Mouse (Mus musculus) thymus, postnatal 4 days (tissue): ENCODE data around the gene Vps13c.

Experiments used
- DNase-seq: peaks from one replicate; pipeline ENCODE4 v3.0.0; 2021

Gene Vps13c

DNA sequence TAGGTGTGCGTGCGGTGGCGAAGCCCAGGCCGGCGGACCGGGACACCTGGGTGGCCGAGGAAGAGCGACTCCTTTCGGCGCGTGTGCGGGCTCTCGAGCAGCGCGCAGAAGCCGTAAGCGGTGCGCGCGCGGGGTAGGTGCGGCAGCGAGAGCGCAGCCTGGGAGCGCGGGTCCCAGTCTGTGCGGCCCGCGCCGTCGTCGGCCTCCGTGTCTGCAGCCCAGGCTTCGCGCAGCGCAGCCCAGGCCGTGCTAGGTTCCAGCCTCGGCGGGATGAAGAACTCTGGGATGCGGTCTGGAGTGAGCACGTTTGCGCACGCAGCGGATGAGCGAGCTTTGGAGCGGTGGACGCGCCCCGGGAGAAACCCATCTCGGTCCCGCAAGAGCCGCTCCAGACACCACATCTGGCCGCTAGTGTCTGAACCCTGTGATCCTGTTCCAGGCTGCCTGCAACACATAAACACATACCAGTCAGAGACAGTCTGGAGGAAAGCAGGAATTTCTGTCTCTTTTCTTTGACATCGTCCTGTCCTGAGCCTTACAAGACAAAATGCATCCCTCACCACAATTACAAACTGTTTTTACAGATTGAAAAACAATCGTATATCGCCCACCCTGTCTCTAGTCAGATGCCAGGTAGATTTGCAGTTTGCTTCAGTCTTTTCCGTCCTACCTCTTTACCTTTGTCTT, 8.7 kb upstream of the Vps13c start:
- DNase-seq, result no peak

DNA sequence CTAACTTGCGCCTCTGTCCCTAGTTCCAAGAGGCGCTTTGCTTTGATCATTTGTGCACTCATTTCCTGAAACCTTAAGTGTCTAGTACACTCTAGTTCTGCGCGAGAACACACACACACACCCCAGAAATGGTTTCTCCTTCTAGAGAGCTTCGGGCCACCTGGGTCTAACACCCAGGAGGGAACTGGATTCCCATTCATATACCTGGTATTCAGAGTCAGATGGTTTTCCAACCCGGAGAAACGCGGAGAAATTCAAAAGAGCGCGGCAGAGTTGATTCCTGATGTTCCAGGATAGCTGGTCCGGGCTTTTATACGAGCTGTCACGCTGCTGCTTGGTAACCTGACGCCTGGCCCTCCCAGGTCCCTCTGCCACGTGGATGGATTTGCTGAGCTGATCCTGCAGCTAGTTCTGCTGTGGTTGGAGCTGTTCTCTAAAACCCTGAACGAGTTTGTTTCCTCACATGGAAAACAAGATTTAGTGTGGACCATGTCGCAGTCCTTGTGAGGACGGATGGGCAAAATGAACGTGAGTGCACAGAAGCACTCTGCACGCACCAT, 8.1 kb upstream of the Vps13c start, which contains the start of gene C2cd4a:
Gene C2cd4a (minus strand): TSS at position 285 of the 560 bp plus-strand sequence.
- no peak for DNase-seq

DNA sequence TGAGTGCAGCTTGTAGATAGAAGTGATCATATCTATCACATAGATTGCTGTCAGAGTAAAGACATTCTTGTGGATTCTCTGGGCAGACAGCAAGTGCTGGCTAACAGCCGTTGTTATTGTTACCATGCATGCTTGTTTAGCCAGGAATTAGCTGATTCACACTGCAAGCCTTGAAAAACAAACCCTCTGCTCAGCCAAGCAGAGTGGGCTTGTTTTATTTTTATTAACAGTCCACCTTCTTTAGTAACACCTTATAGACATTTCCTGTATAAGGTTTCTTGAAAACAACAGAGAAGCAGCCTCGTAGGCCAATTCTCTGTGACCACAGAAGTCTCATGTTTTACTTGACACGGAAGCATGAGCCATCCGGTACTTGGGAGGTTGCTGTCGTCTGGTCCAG, 5.7 kb upstream of the Vps13c start:
- no peak for DNase-seq

DNA sequence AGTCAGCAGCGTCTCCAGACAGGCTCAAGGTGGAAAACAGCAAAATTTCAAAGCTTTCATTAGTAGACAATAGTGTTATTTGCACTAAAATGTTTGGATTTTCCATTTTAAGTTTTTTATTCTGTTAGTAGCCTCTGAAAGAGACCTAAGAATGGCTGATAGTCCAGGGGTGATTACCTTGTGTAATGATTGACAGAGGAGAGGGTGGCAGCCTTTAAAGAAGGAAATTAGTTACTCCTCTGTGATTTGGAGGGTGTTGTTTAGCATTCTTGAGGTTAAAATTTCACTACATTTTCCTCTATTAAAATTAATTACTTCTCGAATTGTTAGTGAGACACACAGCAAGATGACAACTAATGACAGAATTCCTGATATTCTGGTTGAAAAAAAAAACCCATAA, 2.9 kb upstream of the Vps13c start:
- DNase-seq, result no peak

DNA sequence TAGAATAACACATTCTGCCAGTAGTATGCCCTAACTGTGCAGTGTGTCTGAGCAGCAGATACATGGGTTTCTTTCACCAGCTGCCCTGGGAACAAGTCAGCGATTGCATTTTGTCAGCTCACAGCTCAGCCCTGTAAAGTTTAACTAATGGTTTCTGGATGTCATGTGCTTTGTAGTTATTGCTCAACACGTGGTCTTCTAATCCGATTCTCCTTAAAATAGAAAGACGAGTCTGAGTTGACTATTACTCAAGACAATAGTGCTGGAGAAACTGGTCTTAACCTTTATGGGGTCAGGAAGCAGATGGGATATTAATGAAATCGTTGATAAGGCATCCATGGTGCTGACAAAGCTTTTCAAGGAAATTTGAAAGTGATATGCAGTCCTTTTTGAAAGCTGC, 2.6 kb downstream of the Vps13c start:
- no peak for DNase-seq

DNA sequence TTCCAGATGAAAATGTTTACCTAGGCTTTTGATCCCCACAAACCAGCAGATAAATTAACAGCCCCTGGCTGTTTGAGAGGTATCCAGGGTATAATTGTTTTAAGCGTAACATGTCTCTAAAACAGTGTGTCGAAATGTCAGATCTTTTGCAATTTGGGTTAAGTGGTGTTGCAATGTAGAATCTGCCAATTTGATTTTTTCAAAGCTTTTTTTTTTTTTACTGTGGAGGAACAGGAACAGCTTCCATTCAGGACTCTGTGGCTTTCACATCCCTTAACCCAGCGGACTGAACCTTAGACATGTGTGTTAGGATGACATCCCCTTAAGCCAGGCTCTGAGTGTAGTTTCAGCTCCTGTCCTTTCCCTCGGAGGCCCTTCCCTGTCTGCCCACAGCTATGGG, 4.8 kb downstream of the Vps13c start:
- peak; percentile 22 for DNase-seq

DNA sequence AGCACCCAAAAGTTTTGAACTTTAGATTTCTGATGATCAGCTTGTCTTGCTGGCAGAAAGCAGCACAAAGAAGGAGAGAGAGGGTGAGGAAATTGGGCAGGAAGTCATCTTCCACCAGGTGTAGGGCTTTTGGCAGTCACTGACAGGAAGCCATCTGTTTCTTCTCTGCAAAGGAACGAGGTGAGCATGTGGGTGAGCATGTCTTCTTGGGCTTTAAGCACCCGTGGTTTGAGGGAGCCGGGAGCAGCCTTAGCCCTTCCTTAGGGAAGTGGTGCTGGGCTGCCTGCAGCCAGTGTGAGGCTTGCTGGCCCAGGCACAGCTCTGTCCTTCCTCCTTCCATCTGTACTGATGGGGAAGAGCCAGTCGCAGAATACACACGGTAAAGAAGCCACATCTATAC, 5.5 kb downstream of the Vps13c start:
- peak; percentile 59 for DNase-seq

DNA sequence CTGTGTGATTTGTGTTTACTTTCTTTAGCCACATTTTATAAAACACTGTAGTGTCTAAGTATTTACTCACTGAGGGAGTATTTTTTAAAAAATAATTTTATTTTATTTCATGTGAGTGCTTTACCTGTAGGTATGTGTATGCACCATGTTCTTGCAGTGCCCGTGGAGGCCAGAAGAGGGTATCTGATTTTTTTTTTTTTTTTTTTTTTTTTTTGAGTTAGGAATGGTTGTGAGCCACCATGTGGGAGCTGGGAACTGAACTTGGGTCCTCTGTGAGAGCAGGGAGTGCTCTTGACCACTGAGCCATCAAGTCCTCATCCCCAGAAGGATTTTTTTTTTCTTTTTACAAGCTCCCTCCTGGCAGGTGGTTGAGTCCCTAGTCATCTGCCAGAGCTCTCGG, 5.9 kb downstream of the Vps13c start:
- DNase-seq, result no peak

DNA sequence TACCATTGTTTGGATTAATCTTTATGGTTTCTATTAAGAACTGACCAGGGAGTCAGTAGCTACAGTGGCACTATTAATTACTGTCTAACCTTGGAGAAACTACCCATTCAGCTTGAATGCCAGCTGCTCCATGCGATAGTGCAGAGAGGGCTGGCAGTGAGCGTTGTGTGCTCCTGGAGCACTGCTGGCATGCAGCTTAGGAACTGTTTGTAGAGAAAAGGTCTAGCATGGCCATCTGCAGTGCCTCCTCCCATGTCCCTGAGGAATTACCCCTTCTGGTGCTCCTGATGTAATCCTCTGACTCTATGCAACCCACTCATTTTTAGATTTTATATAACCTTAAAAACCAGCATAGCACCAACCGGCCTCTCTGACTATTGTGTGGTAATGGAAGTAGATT, 7.4 kb downstream of the Vps13c start:
- DNase-seq, result no peak

DNA sequence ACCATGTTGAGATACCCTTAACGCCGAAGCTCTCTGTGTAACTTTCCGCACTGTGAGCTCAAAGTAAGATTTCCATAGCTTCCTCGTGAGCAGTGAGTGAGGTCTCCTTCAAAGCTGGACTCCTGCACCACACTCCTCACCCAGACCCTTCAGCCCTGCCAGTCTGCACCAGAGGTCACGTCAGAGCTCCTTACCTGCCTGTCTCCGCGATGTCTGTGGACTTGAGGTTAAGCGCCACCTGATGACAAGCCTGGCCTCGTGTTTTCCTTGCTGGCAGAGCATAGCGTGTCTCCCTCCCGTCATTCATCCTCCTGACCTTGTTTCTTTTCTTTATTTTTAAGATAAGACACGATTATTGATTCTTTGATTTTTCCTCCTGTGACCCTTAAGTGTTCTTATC, 9.2 kb downstream of the Vps13c start:
- DNase-seq, result peak; percentile 19

DNA sequence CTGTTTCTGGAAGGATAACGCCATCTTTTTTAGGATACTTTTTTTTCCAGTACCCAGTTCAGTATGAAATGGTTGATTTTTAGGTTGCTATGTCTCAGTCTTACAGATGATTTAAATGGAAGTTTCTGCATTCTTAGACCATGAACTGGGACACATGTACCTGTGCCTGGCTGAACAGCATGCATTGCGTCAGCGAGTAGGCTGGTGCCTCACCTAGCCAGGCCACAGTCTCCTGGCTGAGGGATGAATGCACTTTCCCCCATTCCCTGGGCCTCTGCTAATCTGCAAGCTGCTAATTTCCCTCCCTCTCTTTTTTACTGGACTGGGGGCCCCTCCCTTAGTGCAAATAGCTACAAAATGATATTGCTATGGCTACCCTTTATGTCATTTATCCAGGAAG, 9.7 kb downstream of the Vps13c start:
- DNase-seq, result no peak

DNA sequence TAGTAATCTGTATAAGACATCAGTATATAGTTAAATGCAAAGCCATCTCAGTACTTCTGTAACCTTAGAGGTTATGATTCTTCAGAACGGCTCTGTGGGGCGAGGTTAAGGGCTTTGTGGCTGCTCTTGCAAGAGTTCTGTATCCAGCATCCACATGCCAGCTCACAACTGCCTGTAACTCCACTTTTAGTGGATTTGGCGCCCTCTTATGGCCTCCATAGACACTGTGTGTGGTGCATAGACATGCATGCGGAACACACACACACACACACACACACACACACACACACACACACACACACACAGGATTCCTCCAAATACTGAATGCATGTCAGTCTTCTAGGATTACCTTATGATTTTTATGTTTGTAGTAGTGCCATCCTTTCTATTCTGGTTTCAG, 11.0 kb downstream of the Vps13c start:
- peak; percentile 65 for DNase-seq

DNA sequence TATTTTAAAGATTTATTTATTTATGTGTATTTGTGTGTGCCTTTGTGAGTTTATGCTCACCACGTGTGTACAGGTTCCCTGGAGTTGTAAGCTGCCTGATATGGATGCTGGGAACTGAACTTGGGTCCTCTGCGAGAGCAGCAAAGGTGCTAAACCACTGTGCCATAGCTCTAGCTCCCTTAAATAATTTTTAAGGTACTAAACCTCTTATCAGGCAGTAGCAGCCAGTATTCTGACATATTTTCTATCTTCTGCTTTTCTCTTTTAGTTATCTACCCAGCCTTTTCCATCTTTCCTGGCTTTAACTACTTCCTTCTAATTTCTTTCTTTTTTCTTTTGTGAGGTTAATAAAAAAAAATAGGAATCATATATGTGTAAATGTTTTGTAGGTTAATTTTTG, 20.1 kb downstream of the Vps13c start:
- no peak for DNase-seq

DNA sequence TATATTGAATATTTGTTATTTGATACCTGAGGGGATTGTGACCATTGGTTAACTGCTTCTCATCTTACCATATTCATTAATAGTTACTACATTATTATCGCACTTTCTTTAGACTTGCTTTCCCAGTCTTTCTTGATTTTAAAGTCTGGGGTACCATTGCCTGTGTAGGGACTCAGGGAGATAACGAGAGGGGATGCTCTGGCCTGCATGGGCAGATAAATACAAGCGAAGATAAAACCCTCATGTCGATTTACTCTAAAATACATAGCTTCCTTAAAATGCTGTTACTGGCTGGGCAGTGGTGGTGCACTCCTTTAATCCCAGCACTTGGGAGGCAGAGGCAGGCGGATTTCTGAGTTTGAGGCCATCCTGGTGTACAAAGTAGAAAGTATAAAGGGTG, 23.1 kb downstream of the Vps13c start:
- DNase-seq, result no peak

DNA sequence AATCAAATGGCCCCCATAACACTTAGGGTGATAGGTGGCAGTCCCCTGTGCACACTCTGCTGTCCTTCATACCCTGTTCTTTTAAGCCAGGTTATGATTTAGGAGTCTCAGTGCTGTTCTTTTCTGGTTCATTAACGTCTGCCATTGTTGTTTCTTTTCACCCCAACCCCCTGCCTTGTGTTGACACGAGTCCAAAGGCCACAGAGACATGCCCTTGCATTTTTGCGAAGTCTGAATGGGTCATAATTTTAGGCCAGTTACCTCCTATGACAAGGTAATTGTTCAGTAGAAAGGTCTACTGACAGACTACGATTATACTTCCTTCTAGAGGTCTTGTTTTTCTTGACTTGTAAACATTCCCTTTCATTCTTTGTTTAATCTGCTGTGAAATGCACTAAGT, 23.8 kb downstream of the Vps13c start:
- no peak for DNase-seq

DNA sequence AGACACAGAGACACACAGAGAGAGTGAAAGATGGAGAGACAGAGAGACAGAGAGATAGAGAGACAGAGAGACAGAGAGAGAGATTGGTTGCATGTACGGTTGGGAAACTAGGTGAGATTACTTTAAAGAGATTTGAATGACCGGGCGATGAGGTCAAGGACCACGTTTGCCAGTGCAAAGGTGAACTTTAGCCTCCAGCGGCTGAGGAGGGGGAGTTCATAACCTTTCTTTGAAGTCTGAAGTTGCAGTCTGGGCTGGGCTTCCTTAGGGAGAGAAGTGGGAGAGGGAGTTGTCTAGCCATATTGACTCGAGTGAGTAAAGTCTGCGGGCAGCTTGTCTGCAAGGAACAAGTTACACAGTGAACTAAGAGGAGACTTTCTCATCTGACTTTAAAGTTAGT, 25.2 kb downstream of the Vps13c start:
- DNase-seq, result no peak

DNA sequence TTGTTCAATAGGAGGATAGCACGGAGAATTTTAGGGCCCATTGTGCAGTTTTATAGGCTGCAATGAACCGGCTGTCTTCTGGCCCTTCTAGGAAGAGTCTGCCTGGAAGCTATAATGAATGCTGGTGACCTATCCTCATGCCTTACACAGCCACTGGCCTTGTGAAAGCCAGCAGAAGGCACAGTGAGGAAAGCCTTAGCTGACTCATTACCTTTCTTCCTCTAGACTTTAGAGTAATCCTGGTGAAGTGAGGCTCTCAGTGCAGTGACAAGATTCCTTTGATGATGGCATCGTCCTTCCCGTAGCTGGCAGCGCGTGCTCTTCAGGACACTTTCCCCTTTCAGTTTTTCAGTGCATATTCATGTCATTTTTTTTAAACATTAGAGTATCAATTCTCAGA, 27.2 kb downstream of the Vps13c start:
- no peak for DNase-seq

DNA sequence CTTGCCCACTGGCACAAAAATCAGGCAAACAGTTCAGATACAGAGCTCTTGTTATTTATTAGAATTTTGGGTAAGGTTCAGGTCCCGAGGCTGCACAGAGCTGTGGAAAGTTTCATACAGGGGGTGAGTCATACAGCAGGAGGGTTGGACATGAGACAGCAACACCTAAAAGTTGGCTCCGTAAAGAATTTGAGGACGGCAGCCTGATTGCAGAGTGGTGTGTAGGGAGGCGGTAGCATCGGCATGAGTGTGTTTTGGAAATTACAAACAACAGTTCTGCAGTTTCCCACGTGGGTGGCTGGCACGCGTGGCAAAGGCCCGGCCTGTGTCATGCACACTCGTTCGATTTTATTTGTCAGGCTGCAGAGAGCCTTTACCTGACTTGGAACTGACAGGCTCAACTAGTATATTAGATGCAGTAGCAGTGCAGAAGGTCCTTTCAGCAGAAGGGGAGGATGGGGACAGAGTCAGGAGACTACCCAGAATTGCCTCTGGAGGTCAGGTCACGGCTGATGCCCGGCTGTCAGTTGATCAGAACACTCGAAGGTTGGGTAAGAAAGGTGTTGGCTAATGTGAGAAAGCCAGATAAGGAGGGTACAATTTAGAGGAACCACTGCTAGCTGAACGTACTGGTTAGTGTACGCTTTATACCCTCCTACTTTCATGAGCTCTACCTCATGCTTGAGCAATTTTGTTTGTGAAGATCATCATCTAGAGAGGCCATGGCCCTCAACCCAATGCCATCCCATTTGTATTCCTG, 29.7 kb downstream of the Vps13c start:
- no peak for DNase-seq

DNA sequence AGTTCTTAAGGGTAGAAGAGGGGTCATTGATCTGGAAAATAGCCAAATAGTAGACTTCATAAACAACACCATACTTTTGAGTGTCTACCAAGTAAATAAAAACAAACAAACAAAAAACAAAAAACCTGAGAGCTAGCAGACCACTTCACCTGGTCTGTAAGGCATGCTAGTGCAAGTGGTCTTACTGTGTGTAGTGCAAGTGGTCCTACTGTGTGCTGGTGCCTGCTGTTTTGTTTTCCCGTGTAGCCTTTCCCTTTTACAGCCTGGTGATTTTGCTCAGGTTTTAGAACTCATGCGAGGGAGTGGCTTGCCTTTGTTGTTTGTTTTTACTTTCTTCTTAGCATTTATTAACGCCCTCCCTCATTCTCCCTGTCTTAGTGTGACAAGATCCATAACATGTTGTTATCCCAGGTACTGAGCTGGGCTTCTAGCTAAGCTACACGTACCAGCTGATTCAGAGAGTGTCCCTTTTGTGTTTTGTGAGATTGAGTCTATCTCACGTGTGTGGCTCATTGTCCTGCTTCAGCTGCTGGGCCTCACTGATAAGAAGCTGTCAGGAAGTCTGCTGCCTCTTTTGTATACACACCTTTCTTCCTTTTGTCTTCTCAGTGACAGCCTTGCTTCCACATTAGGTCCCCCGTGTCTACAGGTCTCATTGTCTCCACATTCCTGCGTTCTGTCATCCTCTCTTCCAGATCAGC, 34.5 kb downstream of the Vps13c start:
- no peak for DNase-seq

DNA sequence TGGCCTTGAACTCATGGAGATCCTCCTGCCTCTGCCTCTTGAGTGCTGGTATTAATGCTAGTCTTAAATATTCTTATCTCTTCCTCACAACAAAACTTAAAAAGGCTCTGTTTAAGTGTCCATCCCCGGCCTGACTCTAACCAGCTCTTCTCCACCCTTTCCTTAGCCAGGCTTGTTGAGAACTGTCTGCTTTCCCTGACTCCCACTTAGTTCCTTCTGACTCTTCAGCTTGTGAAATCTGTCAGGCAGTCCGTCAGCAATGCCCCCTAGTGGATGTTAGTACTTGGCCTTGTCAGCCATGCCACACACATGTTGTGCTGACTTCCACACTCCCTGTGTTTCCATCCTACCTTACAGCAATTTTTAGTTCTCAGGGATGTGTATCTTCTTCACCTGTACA, 35.1 kb downstream of the Vps13c start:
- peak; percentile 45 for DNase-seq

DNA sequence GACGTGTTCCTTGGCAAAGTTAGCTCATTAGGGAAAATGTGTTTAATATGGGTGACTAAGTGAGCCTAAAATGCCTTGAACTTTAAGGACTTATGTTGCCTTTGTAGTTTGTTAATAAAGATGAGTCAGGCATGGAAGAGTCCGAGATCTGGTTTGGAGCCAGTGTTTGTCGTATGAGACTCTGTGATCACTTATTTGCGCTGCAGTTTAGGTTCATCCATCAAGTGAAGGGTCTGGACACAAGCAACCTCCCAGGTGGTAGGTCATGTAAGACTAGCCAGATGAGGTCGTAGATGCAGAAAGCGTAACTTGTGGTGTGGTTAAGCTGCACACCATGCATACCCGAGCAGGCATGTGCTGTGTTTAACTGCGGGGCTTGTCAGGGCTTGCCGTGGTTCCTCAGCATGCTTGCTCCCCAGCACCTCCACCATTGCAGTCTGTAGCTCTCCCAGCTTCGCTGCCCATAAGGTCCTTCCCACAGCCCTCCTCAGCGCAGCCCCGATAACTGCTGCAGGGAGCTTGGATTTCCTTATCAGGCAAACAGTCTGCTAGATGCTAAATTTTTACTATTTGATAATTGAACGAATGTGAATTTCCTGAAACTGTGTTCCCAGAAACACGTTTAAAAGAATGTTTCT, 37.0 kb downstream of the Vps13c start:
- no peak for DNase-seq

DNA sequence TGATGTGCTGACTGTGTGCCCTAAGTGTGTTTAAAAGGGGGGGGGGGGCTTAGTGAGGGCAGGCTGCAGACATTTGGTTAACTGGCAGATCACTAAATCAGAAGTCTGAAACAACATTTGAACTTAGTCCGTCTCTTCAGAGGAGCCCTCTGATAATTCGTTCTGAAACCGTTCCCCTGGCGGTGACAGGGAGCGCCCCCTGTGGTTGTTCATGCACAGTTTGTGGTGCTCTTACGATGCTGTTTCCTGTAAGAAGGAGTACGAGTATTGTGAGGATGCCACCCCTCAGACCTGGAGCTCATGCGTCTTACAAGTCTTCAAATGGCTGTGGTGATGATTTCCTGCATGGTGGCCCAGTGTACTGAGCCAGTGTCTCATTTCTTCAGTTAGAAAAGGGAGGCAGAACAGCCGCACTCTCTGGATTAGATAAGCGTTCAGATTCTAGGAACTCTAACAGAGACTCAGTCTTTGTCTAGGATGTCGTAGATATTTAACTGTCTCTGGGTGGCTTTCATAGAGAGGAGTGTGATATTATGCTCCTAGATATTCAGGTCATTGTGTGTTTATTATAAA, 38.1 kb downstream of the Vps13c start:
- DNase-seq, result no peak
